Mouse (Mus musculus) heart, adult 9 months (tissue): ENCODE results near the gene Rps6kc1.

ENCODE experiments used
- DNase-seq, 2 experiments: peaks; one replicate each; pipeline ENCODE4 v3.0.0; 2022; ENCODE audit warnings: low spot score in 2 of 2

Gene Rps6kc1

DNA sequence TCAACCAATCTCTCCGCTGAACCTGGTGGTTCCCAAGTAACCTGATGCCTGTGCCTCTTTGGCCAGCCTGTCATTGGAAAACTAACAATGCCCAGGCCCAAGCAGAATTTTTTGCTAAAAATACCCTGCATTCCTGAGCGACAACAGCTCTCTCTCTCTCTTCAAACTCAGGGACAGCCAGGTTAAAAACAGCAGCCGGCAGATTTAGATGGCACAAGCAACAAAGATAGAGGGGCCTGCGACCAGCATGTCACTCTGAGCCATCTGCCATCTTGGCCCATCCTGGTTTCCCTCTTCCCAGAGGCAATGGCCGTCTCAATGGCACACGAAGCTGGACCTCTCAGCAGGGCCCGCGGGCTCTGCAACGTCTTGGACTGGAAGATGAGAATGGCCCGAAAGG is 242.5 kb downstream of the Rps6kc1 start:
- peak; percentile 29 to 56 for DNase-seq

GRCm38 (mm10) chr1:190667821-190668220 is 243.7 kb downstream of the Rps6kc1 start:
- DNase-seq, result no peak

- no peak for DNase-seq
Measured at GRCm38 (mm10) chr1:190667326-190667725, 244.2 kb downstream of the Rps6kc1 start.

DNA sequence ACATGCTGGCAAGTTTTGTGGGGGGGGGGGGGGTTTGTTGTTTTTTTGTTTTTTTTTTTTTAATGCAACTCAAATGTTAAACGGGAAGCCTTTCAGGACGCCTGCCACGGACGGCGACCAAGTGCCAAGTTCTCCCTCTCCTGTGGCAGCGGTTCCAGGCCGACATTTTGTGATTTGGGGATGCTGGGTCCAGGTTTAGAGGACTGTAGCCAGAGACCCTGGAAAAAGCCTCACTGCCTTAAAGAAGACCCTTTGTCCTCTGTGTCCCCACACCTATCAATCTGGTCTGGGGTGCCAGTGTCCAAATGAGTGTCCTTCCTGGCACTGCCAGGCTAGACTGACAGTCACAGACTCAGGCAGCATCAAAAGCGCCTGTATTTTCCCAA is 246.1 kb downstream of the Rps6kc1 start:
- no peak for DNase-seq

DNA sequence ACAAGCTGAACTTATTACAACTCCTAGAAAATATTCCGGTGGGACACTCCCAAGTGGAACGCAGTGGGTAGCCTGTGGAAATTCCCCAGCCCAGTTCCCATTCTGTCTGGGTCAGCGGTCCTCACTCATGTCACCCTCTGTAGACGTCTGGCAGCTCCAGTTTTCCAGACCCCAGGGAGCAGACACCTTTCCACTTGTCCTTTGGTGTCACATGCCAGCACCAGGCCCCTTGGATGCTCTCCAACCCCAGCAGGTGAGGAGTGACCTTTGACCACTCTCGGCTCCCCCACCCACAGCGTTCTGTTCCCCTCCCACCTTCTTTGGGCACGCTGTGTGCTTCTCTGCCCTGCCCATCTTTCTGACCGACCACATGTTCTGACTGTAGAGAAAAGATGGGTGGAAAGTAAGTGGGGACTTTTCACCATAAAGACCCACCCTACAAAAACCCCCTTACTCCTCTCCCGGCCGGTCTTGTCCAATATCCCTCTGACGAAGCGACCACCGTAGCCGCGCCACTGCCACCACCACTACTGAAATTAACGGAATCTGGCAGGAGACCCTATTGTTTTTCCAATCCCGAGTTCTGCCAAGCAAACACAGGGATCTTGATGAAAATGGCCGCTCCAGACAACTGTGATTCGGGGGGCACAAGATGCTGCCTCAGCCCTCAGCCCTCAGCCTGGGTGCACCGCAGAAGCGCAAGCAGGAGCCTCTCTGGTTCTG is 246.6 kb downstream of the Rps6kc1 start:
- no peak for DNase-seq

DNA sequence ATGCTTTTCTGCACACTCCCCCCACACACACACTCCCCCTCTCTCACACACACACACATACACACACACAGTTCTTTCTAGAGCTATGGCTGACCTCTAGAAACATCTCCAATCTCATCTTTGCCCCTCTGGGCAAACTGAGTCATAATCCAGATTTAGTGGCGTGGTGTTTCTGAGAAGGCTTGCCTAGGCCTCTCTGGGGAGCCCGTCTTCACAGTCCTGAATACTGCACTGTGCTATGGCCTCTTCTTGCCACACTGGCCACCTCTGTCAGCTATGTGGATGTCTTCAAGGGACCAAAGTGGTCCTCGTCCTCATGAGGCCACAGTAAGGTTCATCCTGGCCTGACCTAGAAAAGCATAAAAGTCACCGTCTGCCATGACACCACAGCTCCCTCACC is 247.6 kb downstream of the Rps6kc1 start:
- no peak for DNase-seq

- no peak for DNase-seq
Measured at GRCm38 (mm10) chr1:190662736-190663135, 248.8 kb downstream of the Rps6kc1 start.

DNA sequence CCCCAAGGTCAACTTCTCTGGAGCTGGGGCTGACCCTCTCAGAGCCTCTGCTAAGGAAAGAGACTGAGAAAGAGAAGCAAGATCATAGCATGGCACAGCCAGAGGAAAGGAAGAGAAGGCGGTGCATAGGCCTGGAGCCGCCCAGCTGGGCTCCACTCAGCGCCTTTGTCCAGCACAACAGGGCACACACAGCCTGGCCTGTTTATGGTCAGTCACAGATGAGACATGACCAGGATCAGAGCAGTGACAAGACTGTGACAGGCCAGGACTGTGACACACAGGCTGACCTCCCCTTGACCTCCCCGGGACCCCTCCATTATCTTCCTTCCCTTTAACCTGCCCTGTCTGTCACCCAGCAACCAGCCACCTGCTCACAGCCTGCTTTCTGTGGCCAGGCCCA is 249.8 kb downstream of the Rps6kc1 start:
- no peak for DNase-seq

DNA sequence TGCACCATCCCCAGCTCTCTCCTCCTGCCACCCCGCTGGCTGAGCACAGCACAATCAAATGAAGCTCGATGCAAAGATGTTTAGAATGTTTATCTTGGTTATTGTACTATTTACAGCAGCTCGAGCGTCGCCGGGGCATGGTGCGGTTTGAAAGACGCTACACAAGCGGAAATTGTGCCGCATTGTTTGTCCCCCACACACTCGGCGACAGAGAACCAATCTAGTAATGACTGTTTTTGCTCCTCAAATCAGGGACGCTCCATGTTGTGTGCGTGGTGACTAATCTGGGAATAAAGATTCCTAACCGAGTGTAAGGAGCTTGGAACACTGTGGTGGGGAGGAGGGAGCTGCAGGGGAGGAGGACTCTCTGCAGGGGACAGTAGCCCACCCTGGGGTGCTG is 250.3 kb downstream of the Rps6kc1 start:
- no peak for DNase-seq

GRCm38 (mm10) chr1:190659722-190660502 is 251.7 kb downstream of the Rps6kc1 start:
- no peak for DNase-seq

DNA sequence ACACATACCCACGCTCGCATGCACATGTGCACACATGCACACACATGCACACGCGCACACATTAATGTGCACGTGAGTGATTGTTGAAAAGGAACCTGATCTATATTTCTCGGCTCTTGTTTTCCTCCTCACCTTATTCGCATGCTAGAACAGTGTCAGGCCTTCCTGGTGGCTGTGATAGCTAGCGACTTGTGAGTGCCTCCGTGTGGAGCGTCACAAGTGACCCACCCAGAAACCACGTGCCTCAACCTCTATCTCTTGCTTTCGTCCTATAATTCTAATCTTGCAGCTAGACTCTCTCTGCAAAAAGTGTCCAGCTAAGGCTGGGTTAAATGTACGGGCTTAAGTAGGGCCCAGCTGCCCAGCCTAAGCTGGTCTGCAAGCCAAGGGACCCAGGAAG is 253.3 kb downstream of the Rps6kc1 start:
- no peak for DNase-seq

DNA sequence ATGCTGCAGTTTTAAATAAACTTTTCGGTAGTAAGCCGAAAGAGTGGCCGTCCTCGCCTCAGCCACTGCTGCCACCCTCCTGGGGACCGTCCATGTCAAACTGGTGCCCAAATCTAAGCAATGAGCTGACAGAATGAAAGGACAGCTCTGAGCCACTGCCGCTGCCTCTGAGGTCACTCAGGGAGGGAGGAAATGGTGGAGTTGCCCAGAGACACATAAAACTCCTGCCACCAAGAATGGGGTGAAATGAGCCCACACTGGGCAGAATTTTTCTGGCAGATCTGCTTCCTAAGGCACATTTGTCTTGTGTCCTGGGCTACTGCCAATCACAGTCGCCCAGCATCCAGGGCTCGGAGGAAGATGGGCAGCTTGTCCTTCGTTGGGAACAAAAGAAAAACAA is 255.5 kb downstream of the Rps6kc1 start:
- DNase-seq, result no peak

DNA sequence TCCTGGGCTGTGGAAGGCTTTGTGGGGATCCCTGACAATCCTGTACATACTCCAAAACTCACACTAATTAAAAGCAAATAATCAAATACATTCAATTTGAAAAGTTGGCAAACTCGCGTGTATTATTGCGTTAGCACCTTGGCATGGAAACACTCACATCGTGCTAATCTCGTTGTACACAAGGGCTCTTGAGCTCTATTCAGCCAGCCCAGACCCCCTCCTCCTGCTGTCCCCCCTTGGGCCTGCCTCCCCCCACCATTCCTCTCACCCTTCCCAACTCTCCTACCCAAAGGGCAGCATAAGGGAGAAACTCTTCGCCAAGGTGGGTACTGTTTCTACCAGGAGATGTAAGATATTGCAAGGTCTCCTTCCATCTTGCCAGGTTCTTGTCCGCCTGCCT is 255.9 kb downstream of the Rps6kc1 start:
- DNase-seq, result no peak

GRCm38 (mm10) chr1:190655081-190655480 is 256.5 kb downstream of the Rps6kc1 start:
- no peak for DNase-seq

GRCm38 (mm10) chr1:190654694-190655001 is 256.9 kb downstream of the Rps6kc1 start:
- no peak for DNase-seq

- no peak for DNase-seq
Measured at GRCm38 (mm10) chr1:190653989-190654693, 257.4 kb downstream of the Rps6kc1 start.

- no peak for DNase-seq
Measured at GRCm38 (mm10) chr1:190653081-190653480, 258.5 kb downstream of the Rps6kc1 start.
